Mouse (Mus musculus): ENCODE measurements at regions not wholly inside any gene's neighbourhood (a gene's known extent, or its start where the extent isn't known, plus 50 kb on each side); places are given as distances from the start of the nearest gene placed in this dataset.

DNA sequence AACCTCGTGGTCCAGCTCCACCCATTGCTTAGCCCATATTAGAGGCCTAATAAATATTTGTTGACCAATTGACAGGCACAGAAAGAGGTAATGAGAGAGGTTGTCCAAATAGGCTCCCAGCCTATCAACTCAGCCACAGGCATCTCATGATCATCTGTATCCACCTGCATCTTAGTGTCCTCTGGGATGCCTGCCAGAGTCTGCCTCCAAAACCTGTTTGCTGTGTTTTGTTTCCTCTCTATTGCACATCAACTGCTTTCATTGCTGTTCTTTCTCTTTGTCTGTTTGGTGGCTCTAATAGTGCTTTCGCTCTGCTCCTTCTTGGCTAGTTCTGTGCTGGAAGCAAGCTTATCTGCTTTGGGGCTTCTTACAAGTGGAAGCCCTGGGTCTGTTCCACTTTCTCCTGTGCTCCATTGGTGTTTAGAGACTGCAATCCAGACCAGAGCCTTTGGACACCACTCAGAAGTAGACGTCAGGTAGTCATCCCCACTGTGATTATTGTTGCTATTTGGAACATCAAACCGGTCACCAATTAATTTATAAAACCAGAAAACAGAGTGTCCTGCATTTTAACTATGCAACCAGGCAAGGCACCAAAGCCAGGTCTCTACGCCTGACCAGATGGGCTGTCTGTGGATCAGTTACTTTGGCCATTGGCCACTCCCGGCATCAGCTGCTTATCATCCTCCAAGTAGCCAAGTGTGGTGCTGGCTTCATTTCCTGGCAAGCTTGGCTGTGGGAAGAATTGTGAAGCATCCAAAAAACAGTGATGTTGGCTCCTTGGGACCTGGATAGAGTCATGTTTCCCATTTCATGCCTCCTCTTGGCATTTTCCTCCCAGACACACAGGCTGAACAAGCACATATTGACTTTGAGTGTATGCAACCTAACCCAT, 74.5 kb upstream of the Hs3st4 start:
- ATAC-seq (ENCODE audit: insufficient read depth, low read depth) (no peak), DNase-seq (ENCODE audit: low spot score) (no peak)
- H3K36me3 ChIP-seq (replicated peaks; ENCODE audit: control insufficient read depth, insufficient read depth, low read length) = no peaks in the 10 kb centered on the region
- H3K9ac ChIP-seq (replicated peaks; ENCODE audit: low read depth, low read length) = no peak overlapping the region
- TF ChIP-seq CTCF (IDR thresholded peaks at IDR 0.05; ENCODE audit: low read depth) (no peak), EP300 (IDR thresholded peaks at IDR 0.05; ENCODE audit: low read depth) (no peak)
- no peak overlapping the region for H3K27ac ChIP-seq (ENCODE audit: low read depth)
- WGBS = 68% methylated on average over 6 of the region's 6 CpGs
- no peak overlapping the region for H3K4me2 ChIP-seq (ENCODE audit: low read depth, low read length)
- no peaks in the 10 kb centered on the region for H3K4me1 ChIP-seq (ENCODE audit: control insufficient read depth, insufficient read depth)
- no peaks in the 10 kb centered on the region for H3K9me3 ChIP-seq (replicated peaks; ENCODE audit: control insufficient read depth, low read length)
- H3K4me3 ChIP-seq (ENCODE audit: low read depth, low read length) = no peak overlapping the region
- H3K27me3 ChIP-seq (ENCODE audit: control insufficient read depth, insufficient read depth, low read length) = no peaks in the 10 kb centered on the region

GRCm38 (mm10) chr7:123921461-123921860, 61.2 kb upstream of the Hs3st4 start:
- DNase-seq (ENCODE audit: low spot score) (no peak), ATAC-seq (ENCODE audit: insufficient read depth, low read depth) (no peak)
- Histone ChIP-seq H3K9me3 (replicated peaks; ENCODE audit: control insufficient read depth, low read length) (no peaks in the 10 kb centered on the region), H3K9ac (replicated peaks; ENCODE audit: low read depth, low read length) (no peak overlapping the region), H3K4me1 (ENCODE audit: control insufficient read depth, insufficient read depth) (no peaks in the 10 kb centered on the region), H3K36me3 (replicated peaks; ENCODE audit: control insufficient read depth, insufficient read depth, low read length) (no peaks in the 10 kb centered on the region), H3K27me3 (ENCODE audit: control insufficient read depth, insufficient read depth, low read length) (no peaks in the 10 kb centered on the region), H3K4me3 (ENCODE audit: low read depth, low read length) (no peak overlapping the region), H3K27ac (ENCODE audit: low read depth) (no peak overlapping the region), H3K4me2 (ENCODE audit: low read depth, low read length) (no peak overlapping the region)
- WGBS = 84% methylated on average over 2 of the region's 2 CpGs
- TF ChIP-seq CTCF (IDR thresholded peaks at IDR 0.05; ENCODE audit: low read depth) (no peak), EP300 (IDR thresholded peaks at IDR 0.05; ENCODE audit: low read depth) (no peak)

DNA sequence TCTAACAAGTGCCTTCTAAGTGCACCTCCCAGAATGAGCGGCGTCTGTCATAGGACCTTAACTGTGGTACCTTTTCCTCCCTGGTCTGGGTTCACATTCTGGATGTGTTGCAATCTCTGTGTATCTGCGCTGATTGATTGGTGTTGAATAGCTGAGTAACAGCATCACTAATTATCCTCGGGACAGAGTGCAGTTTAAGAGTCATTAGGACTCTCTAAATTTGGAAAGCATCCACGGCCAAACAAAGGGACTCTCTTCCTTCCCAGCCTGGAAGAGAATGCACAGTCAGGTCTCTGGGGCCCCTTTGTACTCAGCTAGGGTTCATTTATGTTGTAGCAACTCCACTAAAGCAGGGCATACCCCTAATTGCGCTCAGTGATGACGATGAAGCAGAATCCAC, 50.2 kb upstream of the Hs3st4 start:
- DNase-seq (ENCODE audit: low spot score) (no peak), ATAC-seq (ENCODE audit: insufficient read depth, low read depth) (no peak)
- H3K27me3 ChIP-seq (ENCODE audit: control insufficient read depth, insufficient read depth, low read length) = no peaks in the 10 kb centered on the region
- TF ChIP-seq CTCF (IDR thresholded peaks at IDR 0.05; ENCODE audit: low read depth) = no peak
- TF ChIP-seq EP300 (IDR thresholded peaks at IDR 0.05; ENCODE audit: low read depth) = no peak
- H3K9me3 ChIP-seq (replicated peaks; ENCODE audit: control insufficient read depth, low read length) = no peaks in the 10 kb centered on the region
- H3K9ac ChIP-seq (replicated peaks; ENCODE audit: low read depth, low read length) = no peak overlapping the region
- H3K4me2 ChIP-seq (ENCODE audit: low read depth, low read length) = no peak overlapping the region
- no peak overlapping the region for H3K4me3 ChIP-seq (ENCODE audit: low read depth, low read length)
- H3K4me1 ChIP-seq (ENCODE audit: control insufficient read depth, insufficient read depth) = no peaks in the 10 kb centered on the region
- H3K27ac ChIP-seq (ENCODE audit: low read depth) = no peak overlapping the region
- 63% methylated on average over 7 of the region's 7 CpGs for WGBS
- H3K36me3 ChIP-seq (replicated peaks; ENCODE audit: control insufficient read depth, insufficient read depth, low read length) = no peaks in the 10 kb centered on the region

All from heart, postnatal 0 days (tissue).